ENCODE assay signal across 7 mouse cellular contexts in the genomic region with DNA sequence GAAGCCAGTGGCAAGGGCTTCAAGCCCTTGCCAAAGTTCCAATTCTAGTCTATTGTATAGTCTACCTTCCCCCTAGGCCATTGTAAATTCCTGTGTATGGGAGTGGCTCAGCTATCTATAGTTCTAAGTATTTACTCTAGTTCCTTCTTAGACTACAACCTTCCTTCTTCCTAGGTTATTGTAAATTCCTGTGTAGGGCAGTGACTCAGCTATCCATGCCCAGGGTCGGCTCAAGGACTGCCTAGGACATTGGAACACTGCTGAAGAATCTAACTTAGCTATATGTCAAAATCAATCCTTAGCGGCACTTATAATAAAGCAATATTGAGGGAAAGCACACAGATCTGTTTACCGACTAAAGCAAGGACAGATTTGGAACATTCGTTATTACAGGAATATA. TPM values are rescaled to one million over a fixed set of nuclear protein-coding genes. Genes with fewer than 3 reads are reported as not detected.
DNase-seq lines count a peak whose midpoint lies in the region; ATAC-seq lines count a peak whose summit lies in the region.
"Not testable (repeated sequence)": the region's sequence is repeated elsewhere in the genome, so short reads cannot be mapped to it uniquely, and the experiment has no call there.
"Had no signal": no experiment of that assay in that cellular context is flagged by ENCODE, and none has a peak within 500 bp of the region (broad histone marks: within the 10 kb centered on the region; RNA-seq: fewer than 3 reads in every experiment).

No protein-coding gene starts in this region.

- H3K4me3 ChIP-seq in intestine, embryonic 15.5 days (replicated peaks); intestine, embryonic 16.5 days (ENCODE audit: low read length): not testable (repeated sequence)

- not testable (repeated sequence) for H3K9me3 ChIP-seq in intestine, embryonic 15.5 days; intestine, embryonic 16.5 days (ENCODE audit: control insufficient read depth, low read length)

- ATAC-seq in intestine, embryonic 15.5 days = peak; percentile 36; the same call in 1 of the 2 replicates
- peak; percentile 55 for ATAC-seq in intestine, embryonic 16.5 days

- H3K4me1 ChIP-seq in intestine, embryonic 15.5 days (replicated peaks); intestine, embryonic 16.5 days (ENCODE audit: control insufficient read depth, insufficient read depth, low read length): not testable (repeated sequence)

- H3K36me3 ChIP-seq in intestine, embryonic 15.5 days; intestine, embryonic 16.5 days (ENCODE audit: control insufficient read depth, insufficient read depth, low read length): not testable (repeated sequence)

- DNase-seq in ES-CJ7 (ENCODE audit: low read depth, low spot score) (peak; percentile 11), R1 (ENCODE audit: low read depth, low spot score) (peak; percentile 65), ZHBTc4 (ENCODE audit: low read depth, low spot score) (peak; percentile 63)

- 70% methylated on average over 4 of the region's 4 CpGs for WGBS in intestine, embryonic 15.5 days
- WGBS in intestine, embryonic 16.5 days = 71% methylated on average over 4 of the region's 4 CpGs

- H3K27me3 ChIP-seq in intestine, embryonic 15.5 days (replicated peaks); intestine, embryonic 16.5 days (replicated peaks; ENCODE audit: control insufficient read depth, insufficient read depth, low read length): not testable (repeated sequence)

- H3K4me2 ChIP-seq in intestine, embryonic 15.5 days (replicated peaks); intestine, embryonic 16.5 days (ENCODE audit: low read depth, low read length): not testable (repeated sequence)

- H3K9ac ChIP-seq in intestine, embryonic 15.5 days; intestine, embryonic 16.5 days (ENCODE audit: low read depth, low read length): not testable (repeated sequence)

- H3K27ac ChIP-seq in intestine, embryonic 15.5 days; intestine, embryonic 16.5 days (ENCODE audit: low read length): not testable (repeated sequence)

RNA-seq across cellular contexts. Expression of gene Arhgap15, which starts 13.6 kb away (rescaled TPM):
- 1.6 and 1.7 TPM in 2 replicates for polyA plus RNA-seq in intestine, embryonic 15.5 days (2015; fragmentation: Nextera tagmentation; extraction: Ambion mirVana)
- polyA plus RNA-seq in intestine, embryonic 16.5 days (2015; fragmentation: Nextera tagmentation; extraction: Ambion mirVana) = 1.2 and 1.8 TPM in 2 replicates
- polyA plus RNA-seq: C2C12, Patski had no signal

Comparison
In these comparisons a context has a peak if more than half of its experiments do, and no peak if none do; other contexts are left out.
1. DNase-seq: peak in every context shown above with its lines; median percentile 65 in R1; 63 in ZHBTc4; 11 in ES-CJ7.